Mouse (Mus musculus) kidney, adult 2 months (tissue): Measurements from ENCODE around the gene Olfr323. TPM values are rescaled to one million over a fixed set of nuclear protein-coding genes. Genes with fewer than 3 reads are reported as not detected.

Source experiments
- DNase-seq: peaks from one replicate; pipeline ENCODE4 v3.0.0; 2021
- H3K27ac ChIP-seq: fragments of 200-500 bp; 2 replicates; pipeline ENCODE4 v1.5.1; 2012; ENCODE audit warnings: low read depth, low read length, control low read depth, inconsistent platforms; ENCODE audit not compliant: insufficient read depth
- H3K27me3 ChIP-seq: fragments of 200-500 bp; replicated peaks from 2 replicates; pipeline ENCODE4 v1.6.1; 2012; ENCODE audit warnings: mild to moderate bottlenecking, moderate library complexity, low read length, inconsistent platforms; ENCODE audit not compliant: control insufficient read depth, insufficient read depth
- H3K36me3 ChIP-seq: fragments of 200-500 bp; 2 replicates; pipeline ENCODE4 v1.6.1; 2012; ENCODE audit warnings: mild to moderate bottlenecking, moderate library complexity, low read length, inconsistent platforms; ENCODE audit not compliant: control insufficient read depth, insufficient read depth
- H3K4me1 ChIP-seq: fragments of 200-500 bp; 2 replicates; pipeline ENCODE4 v1.6.1; 2011; ENCODE audit warnings: low read length; ENCODE audit not compliant: control insufficient read depth, insufficient read depth
- H3K4me3 ChIP-seq: fragments of 200-500 bp; 2 replicates; pipeline ENCODE4 v1.5.1; 2011; ENCODE audit warnings: mild to moderate bottlenecking, low read depth, low read length, control low read depth; ENCODE audit not compliant: insufficient read depth
- CTCF ChIP-seq: fragments of 200-500 bp; conservative IDR thresholded peaks from 2 replicates; pipeline ENCODE4 v1.5.1; 2011; ENCODE audit warnings: low read depth, mild to moderate bottlenecking, control low read depth, low read length, moderate library complexity, mixed read lengths; ENCODE audit not compliant: insufficient read depth, insufficient read length
- POLR2A ChIP-seq: fragments of 200-500 bp; IDR thresholded peaks from one replicate; pipeline ENCODE4 v1.6.1; 2011; ENCODE audit warnings: low read depth, low read length, control low read depth
- WGBS: fragments of 180-500 bp; shearing (Covaris S2); methylation state at CpG from one replicate; pipeline ENCODE4 v1.1.7; 2018; 5-methylcytosine and 5-hydroxymethylcytosine counted together
- polyA plus RNA-seq: library from polyadenylated mRNA; depleted of rRNA; stranded (reverse); fragments of >200 nt; gene quantifications from 2 replicates; pipeline ENCODE4 v1.2.3, GENCODE M21; 2012

Olfr323 gene
- polyA plus RNA-seq, 1 experiment = not detected

GRCm38 (mm10) chr11:58615975-58616374 lies 14.3 kb downstream of the Olfr323 start, which contains the start of gene 2210407C18Rik:
2210407C18Rik (minus strand) TSS chr11:58616075.
- DNase-seq = no peak
- Histone ChIP-seq H3K27ac (no peak within 1 kb of the TSS), H3K4me1 (no peaks in the 10 kb centered on the region), H3K27me3 (no peaks in the 10 kb centered on the region), H3K36me3 (no peaks in the 10 kb centered on the region), H3K4me3 (no peak within 1 kb of the TSS)
- no peak for TF ChIP-seq POLR2A
- TF ChIP-seq CTCF = no peak
- 88% methylated on average over 4 of the region's 4 CpGs for WGBS

- no peak overlapping the region for H3K4me3 ChIP-seq
- no peaks in the 10 kb centered on the region for H3K4me1 ChIP-seq
- DNase-seq = peak; percentile 24
- TF ChIP-seq CTCF (no peak), POLR2A (no peak)
- no peak overlapping the region for H3K27ac ChIP-seq
- no peaks in the 10 kb centered on the region for H3K36me3 ChIP-seq
- H3K27me3 ChIP-seq = no peaks in the 10 kb centered on the region
Measured at GRCm38 (mm10) chr11:58614526-58614925, 15.8 kb downstream of the Olfr323 start.

GRCm38 (mm10) chr11:58613359-58613758 lies 16.9 kb downstream of the Olfr323 start:
- no peak for DNase-seq
- TF ChIP-seq CTCF (no peak), POLR2A (no peak)
- Histone ChIP-seq H3K4me3 (no peak overlapping the region), H3K27ac (no peak overlapping the region), H3K4me1 (no peaks in the 10 kb centered on the region), H3K27me3 (no peaks in the 10 kb centered on the region), H3K36me3 (no peaks in the 10 kb centered on the region)
- WGBS = 50% methylated on average over 3 of the region's 3 CpGs

- WGBS = 65% methylated on average over 6 of the region's 6 CpGs
- Histone ChIP-seq H3K27me3 (no peaks in the 10 kb centered on the region), H3K4me1 (no peaks in the 10 kb centered on the region), H3K36me3 (no peaks in the 10 kb centered on the region), H3K27ac (no peak overlapping the region), H3K4me3 (no peak overlapping the region)
- DNase-seq = no peak
- no peak for TF ChIP-seq POLR2A
- no peak for TF ChIP-seq CTCF
Measured at GRCm38 (mm10) chr11:58607030-58607429, 23.3 kb downstream of the Olfr323 start.

DNA sequence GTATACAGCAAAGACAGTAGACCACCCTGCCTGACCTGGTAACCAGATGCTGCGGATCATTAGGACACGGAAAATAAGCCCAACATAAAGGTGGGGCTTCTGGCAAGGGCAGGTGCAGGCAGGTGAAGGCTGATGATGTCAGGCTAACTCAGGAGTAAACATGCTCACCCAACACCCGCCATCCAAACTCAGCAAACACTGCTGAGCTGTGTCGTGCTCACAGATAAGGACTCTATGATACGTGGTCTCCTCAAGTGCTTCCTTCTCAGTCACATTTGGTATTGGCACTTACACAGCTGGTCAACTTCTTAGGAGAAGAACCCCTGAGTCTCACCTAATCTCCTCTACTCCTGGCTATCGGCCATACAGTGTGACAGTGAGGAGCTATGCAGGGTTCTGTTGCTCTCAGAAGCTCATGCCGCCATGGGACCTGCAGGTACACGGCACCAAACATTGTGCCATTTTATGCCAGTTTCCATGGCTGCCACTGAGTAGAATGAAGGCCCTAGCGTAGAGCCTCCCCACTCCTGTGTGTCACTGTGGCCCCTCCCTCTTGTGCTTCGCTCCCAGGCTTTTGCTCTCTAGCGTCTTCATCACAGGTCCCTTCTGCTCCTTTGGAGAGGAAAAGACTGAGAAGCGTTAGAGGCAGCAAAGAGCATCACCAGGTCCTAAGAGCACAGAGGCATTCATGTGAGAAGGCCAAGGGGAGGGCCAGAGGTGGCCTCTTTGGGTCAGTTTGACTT lies 24.0 kb downstream of the Olfr323 start:
- no peak overlapping the region for H3K4me3 ChIP-seq
- H3K27me3 ChIP-seq = no peaks in the 10 kb centered on the region
- TF ChIP-seq POLR2A = no peak
- TF ChIP-seq CTCF = no peak
- no peak overlapping the region for H3K27ac ChIP-seq
- no peaks in the 10 kb centered on the region for H3K4me1 ChIP-seq
- DNase-seq = no peak
- WGBS = 87% methylated on average over 12 of the region's 12 CpGs
- H3K36me3 ChIP-seq = no peaks in the 10 kb centered on the region

- TF ChIP-seq POLR2A = no peak
- no peak for TF ChIP-seq CTCF
- DNase-seq = no peak
- Histone ChIP-seq H3K4me1 (no peaks in the 10 kb centered on the region), H3K36me3 (no peaks in the 10 kb centered on the region), H3K27ac (no peak overlapping the region), H3K27me3 (no peaks in the 10 kb centered on the region), H3K4me3 (no peak overlapping the region)
- 84% methylated on average over 3 of the region's 3 CpGs for WGBS
Measured at GRCm38 (mm10) chr11:58605228-58605627, 25.1 kb downstream of the Olfr323 start.

- no peaks in the 10 kb centered on the region for H3K27me3 ChIP-seq
- no peak for DNase-seq
- WGBS = 37% methylated on average over 2 of the region's 2 CpGs
- H3K4me1 ChIP-seq = no peaks in the 10 kb centered on the region
- TF ChIP-seq POLR2A (no peak), CTCF (no peak)
- no peaks in the 10 kb centered on the region for H3K36me3 ChIP-seq
- H3K27ac ChIP-seq = no peak overlapping the region
- H3K4me3 ChIP-seq = no peak overlapping the region
Measured at GRCm38 (mm10) chr11:58604688-58605087, 25.6 kb downstream of the Olfr323 start.
